Mouse (Mus musculus) heart, adult 2 months (tissue): ENCODE results near the gene Pdxp.

Experiments used
- CTCF ChIP-seq: fragments of 200-600 bp; IDR thresholded peaks from 2 replicates; pipeline ENCODE4 v1.8.1; 2022; ENCODE audit warnings: antibody characterized with exemption, mild to moderate bottlenecking, moderate library complexity
- POLR2A ChIP-seq: fragments of 200-500 bp; IDR thresholded peaks from 2 replicates; pipeline ENCODE4 v1.6.1; 2011; ENCODE audit warnings: mild to moderate bottlenecking, low read depth, low read length, control low read depth; ENCODE audit not compliant: insufficient read depth

- TF ChIP-seq CTCF (no peak), POLR2A (no peak)
Observed at GRCm38 (mm10) chr15:78928539-78928938, 14.8 kb downstream of the Pdxp start.
